Mouse (Mus musculus): ENCODE measurements at regions not wholly inside any gene's neighbourhood (a gene's known extent, or its start where the extent isn't known, plus 50 kb on each side); places are given as distances from the start of the nearest gene placed in this dataset.
"Not testable (repeated sequence)": the region's sequence is repeated elsewhere in the genome, so short reads cannot be mapped to it uniquely, and the experiment has no call there.

GRCm38 (mm10) chr6:70216632-70217031 lies 575.4 kb downstream of the Rpia start:
- not testable (repeated sequence) for TF ChIP-seq CTCF, EP300 (IDR thresholded peaks at IDR 0.05)
